Mouse (Mus musculus): ENCODE data around the gene Vwa3b.
"Not testable (repeated sequence)": the region's sequence is repeated elsewhere in the genome, so short reads cannot be mapped to it uniquely, and the experiment has no call there.

The Vwa3b gene

DNA sequence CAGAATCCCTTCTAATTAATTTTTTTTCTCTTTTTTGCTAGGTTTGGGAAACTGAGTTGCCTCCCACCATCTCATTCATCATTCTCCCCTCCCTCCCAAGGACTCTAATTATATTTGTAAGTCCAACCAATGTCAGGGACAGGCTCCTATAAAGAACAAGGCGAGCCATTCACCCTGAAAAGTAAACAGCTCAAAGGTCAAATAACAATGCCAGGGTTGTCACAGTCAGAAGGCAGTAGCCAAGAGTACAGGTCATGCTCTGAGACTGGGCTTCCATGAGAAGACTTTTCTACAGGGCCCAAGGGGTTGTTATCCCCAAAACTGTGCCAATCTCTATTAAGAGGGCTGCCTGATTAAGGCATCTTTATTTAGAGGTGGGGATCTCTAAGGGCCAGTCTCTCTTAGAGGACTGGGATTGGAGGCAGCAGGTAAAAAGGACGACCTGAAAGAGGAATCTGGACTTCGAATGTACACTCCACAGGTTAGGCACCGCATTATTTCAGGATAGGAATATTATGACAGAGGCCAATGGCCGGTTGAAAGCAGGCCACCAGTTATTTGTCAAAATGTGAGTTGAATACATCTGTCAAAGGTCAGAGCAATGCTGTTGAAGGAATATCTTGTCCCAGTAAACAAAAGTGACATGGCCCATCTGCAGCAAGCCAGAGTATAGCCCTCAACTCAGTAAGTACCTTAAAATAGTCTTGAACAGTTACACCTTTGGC lies at the start of gene Vwa3b:
Gene Vwa3b (plus strand): TSS at position 635 of the 725 bp plus-strand sequence.
- no peak for DNase-seq (ENCODE audit: low spot score in 2 of 2)

DNA sequence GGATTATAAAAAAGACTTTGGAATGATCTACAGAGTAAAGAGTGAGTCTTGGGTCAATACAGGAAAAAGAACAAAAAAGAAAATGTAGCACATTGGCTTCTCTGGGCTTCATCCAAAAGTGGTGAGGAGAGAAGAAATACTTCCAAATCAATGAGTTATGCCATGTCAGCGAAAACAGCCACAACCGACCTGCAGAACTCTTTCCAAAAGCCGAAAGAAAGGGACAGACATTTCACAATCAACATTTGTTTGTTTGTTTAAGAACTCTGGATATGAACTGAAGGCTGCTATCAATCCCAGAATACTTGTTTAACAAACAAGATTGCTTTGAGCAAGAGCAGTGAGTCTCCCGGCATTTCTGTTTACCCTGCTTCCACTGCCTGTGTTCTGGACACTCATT lies 49.6 kb upstream of the Vwa3b start:
- no peak for DNase-seq (ENCODE audit: low spot score in 2 of 2)

DNA sequence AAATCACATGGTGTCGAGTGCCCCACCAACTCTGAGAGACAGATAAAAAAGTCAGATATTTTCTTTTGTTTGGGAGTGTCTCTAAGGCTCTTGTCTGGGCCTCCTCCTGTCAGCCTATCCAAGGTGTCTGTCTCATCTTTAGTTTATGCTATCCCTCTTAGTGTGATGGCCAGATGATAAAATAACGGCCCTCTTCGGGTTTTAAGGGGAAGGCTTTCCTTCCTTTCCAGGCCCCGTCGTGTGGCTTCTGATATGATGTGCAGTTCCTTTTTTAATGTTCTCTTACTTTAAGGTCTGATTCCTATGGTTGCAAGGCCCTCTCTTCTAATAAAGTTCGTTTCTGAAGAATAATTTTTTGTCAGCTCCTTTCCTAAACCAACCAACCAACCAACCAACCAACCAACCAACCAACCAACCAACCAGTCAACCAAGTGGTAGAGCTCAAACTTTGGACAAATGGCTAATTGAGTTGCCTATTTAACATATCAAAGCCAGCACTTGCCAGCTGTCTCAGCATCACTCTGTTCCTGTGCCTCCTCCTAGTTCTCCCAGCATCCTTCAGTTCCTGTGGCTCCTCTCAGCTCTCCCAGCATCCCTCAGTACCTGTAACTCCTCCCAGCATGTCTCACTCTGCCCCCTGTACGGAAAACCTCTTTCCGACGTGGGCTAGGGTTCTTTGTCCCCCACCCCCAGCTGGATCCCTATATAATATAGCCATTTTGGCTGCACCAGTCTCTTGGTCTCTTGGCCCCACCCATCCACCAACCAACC lies 44.0 kb upstream of the Vwa3b start:
- DNase-seq (ENCODE audit: low spot score in 2 of 2): no peak

DNA sequence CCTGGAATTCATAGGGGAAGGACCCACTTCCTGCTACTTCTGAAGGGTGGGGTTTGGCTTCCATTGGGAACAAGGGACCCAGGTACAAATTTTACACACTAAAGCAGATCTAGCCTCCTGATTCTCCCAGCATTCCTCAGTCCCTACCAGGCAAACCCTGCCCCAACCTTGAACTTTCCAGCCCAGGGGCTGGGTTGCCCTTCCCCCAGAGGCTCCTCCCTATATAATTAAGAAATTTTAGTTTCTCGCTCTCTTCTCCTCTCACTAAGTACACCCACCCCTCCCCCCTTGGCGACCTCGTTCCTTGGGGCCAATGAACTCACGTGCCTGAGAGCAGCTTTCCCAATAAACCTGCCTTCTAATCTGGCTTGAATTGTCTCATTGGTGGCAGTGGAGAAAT lies 42.6 kb upstream of the Vwa3b start:
- DNase-seq (ENCODE audit: low spot score in 2 of 2): no peak

DNA sequence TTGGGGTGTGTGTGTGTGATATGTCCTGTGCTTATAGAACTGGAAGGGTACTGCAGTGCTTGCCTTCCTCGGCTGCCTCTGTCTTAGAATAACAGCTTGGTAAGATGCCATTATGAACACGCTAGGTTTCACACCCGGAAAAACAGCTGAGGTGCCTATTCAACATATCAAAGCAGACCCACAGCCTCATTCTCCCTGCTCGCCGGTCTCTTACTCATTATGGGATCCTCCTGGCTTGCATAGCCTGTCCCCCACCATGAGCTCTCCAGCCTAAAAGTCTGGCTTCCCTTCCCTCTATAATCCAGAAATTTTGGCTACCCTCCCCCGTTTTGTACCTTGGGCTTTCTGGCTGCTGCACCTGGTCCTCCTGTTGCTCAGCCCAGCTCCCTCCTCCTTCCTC lies 42.0 kb upstream of the Vwa3b start:
- DNase-seq (ENCODE audit: low spot score in 2 of 2): no peak

DNA sequence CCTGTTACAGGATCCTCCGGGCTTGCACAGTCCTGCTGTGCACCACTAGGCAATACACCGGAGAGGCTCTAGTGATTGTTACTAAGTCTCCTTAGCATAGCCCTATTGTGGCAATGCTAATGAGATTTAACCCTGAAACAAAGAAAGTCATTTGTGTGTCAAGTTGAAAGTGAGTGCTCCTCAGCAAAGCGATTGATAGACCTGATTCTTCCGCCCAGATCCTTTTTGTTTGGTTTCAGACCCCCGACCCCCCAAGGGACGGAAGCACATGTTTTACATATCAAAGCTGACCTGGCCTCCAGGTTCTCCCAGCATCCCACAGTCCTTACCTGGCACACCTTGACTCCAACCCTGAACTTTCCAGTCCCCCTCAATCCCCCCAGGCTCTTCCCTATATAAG lies 40.5 kb upstream of the Vwa3b start:
- DNase-seq (ENCODE audit: low spot score in 2 of 2): no peak

DNA sequence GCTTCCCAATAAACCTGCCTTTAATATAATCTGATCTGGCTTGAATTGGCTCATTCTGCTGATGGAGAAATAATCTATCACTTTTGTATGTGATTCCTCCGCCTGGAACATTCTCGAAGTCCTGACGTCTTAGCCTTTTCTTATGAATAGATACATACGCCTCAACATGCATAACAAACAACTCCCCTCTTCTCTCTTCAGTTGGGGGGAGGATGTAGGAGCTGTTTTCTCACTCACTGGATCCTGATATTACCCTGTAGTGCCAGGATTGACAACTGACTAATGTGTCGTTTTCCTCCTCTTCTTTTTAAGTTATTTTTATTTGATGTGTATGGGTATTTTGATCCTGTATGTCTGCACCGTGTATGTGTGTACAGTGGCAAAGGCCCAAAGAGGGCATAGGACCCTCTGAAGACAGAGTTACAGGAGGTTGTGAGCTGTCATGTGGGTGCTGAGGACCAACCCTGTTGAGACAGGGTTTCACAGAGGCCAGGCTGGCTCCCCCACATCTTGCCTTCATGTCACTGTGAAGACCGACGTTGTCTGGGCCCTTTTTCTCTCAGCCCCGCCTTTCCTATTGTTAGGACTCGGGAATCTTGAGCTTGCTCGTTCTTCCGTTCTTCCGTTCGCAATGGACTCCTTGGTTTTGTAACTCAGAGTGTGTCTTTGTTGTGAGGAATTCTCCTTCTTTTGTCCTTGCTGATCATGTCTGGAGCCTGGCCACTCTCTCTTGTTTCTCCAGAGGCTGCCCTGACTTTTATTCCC lies 39.8 kb upstream of the Vwa3b start:
- DNase-seq (ENCODE audit: low spot score in 2 of 2): no peak

DNA sequence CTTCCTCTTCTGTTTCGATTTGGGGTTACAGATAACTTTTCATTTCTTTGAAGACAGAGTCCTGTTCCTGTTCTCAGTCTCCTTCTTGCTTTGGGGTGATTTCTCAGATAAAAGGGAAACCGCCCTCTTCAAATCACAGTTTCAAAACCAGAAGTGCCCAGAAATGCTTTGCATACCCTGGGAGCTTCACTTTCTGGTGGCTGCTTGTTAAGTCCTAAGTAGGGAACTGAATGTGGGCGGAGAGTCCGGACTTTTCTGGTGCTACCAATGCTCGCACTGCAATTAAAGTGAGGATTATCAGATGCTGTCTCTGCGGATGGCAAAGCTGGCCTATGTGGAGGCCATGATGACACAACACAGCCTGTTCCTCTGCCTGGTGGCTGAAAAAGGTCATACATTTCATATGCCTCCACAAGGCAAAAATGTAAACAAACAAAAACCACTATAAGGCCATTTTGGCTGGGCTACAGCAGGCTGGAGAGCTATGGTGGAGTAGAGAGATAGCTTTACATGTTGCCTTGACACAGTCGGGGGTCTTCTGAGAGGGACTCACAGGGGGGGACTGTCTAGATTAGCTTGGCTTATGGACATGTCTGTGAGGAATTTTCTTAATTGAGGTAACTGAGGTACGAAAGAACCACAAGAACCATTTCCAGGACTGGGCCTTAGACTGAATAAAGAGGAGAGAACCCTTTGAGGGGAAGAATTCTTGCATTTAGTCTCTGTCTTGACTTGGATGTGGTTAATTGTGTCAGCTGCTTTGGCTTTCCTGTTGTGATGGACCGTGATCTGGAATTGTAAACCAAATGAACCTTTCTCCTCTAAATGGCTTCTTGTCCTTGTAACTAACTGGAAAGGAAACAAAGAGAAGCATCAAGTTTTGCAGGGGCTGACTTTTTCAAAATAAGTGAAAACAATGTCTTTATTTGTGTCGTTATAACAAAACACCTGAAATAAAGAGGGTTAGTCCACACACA lies 38.9 kb upstream of the Vwa3b start:
- DNase-seq (ENCODE audit: low spot score in 2 of 2): no peak

DNA sequence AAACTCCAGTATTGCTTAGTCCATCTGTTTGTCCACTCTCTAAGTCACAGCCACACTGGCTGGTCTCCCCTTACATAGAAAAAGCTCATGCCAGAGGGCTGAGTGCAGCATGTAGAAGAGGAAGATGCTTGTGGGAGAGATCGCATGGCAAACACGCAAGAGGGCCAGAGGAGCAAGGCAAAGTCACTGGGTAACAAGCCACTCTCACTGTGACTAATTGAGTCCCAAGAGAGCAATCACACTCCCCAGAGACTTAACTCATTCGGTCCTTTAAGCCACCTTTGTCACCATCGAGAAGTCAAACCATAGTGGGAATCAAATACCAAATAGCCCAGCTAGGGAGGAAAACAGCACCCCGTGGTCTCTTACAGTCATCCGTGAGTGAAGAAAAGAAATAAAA lies 38.2 kb upstream of the Vwa3b start:
- DNase-seq (ENCODE audit: low spot score in 2 of 2): no peak

DNA sequence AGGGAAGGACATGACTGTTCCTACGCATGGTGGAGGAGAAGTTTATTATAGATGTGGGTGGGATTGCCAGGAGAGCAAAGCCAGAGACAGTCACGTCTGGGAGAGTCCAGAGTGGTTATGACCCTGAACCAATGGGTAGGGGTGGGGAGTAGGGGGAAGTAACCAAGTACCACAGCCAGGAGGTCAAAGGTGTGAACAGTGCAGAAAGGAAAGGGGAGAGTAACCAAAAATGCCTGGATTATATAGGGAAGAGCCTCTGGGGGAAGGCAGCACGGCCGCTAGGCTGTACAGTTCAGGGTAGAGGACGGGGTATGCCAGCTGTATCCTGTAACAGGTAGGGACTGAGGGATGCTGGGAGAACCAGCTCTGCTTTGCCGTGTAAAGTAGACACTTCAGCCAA lies 37.8 kb upstream of the Vwa3b start:
- no peak for DNase-seq (ENCODE audit: low spot score in 2 of 2)

DNA sequence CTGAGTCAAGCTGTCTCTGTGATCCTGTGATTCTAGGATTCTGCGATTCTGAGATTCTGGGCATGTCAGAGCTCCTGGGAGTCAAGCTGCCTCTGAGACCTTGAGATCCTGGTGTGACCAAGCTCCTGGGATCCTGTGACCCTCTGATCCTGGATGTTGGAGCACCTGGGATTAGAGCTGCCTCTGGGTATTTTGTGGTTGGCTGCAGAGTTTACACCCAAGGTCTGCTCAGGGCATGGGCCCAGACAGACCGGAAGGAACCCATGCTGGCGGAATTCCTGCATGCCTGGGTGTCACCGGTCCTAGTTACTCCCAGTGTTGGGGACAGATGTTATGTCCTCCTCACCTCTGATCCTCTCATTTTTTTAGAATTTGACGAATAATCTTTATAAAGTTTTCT lies 32.1 kb upstream of the Vwa3b start:
- no peak for DNase-seq (ENCODE audit: low spot score in 2 of 2)

DNA sequence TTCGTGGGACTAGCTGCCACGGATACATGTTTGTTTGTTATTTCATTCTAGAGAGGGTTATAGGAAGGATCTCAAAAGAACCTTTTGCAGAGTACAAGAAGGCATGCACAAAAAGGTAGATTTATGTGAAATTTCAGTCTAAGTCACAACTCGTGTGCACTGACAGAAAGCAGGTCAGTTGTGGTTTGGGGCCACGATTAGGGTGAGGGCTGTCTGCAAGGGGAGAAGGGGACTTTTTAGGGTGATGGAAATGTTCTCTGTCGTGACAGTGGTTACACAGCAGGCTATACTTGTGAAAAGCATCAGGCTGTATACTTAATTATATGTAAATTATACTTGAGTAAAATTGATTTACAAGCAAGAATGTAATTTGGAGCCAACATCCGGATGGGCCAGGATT lies 30.6 kb upstream of the Vwa3b start:
- no peak for DNase-seq (ENCODE audit: low spot score in 2 of 2)

DNA sequence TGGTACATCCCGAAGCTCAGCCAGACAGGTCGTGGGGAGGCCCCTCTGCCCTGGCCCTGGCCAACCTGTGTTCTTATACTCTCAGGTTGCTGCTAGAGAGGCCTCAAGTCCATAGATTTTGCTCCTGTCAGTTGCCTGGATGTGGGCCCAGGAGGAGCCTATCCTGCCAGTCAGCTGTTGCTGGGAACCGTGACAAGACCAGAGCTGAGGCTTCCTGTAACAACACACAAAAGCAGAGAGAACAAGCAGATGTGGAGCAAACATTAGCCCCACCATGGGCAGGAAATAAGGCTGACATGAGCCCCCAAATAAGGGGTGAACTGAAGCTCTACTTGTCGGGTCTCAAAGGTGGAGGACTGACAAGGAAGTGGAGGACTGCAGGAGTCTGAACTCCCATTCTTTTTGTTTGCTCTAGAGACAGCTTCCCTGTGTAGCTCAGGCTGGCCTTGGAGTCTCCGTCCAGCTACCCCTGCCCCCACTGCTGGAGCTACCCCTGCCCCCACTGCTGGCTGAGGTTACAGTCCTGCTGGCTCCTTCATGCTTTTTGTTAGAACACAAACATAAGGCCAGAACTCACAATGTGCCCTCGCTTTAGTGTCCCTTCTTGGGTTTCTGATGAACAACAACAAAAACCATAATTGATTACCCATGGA lies 29.7 kb upstream of the Vwa3b start:
- DNase-seq (ENCODE audit: low spot score in 2 of 2): peak in 1 of 2 experiments; percentile 11

DNA sequence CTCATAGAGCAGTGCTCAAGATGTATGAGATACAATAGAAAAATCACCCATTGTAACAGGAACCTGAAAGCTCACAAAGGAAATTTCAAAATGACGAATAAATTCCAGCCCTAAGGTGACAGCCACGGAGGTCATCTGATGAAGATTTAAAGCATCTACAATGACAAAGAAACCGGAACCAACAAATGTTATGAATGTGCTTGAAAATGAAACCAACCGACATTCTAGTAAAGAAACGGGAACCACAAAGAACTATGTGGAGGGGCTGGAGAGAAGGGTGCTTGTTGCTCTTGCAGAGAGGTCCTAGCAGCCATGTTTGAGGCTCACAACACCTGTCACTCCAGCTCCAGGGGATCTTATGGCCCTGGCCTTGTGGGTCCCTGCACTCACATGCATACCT lies 26.1 kb upstream of the Vwa3b start:
- no peak for DNase-seq (ENCODE audit: low spot score in 2 of 2)

DNA sequence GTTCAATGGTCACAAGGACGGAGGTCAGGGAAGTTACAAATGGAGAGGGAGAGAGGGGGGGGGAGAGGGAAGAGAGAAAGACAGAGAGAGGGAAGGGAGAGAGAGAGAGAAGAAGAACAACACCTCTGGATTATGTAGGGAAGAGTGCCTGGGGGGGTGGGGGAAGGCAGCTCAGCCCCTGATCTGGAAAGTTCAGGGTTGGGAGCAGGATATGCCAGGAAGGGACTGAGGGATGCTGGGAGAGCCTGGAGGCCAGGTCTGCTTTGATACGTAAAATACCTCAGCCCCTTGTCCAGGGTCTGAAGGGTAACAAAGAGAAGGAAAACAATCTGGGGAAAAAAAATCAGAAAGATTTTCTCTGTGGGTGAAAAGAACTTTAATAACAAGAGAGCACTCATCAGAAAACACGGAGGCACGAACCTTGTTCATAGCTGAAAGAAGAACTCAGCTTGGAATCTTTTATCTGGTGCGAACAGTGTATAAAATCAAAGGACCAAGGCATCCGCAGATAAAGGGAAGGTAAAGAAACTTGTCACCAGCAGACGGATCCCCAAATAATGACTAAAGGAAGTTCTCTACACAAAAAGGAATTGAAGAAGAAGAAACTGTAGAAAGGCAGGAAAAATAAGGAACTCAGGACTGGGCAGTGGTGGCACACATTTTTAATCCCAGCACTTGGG lies 24.6 kb upstream of the Vwa3b start:
- no peak for DNase-seq (ENCODE audit: low spot score in 2 of 2)

DNA sequence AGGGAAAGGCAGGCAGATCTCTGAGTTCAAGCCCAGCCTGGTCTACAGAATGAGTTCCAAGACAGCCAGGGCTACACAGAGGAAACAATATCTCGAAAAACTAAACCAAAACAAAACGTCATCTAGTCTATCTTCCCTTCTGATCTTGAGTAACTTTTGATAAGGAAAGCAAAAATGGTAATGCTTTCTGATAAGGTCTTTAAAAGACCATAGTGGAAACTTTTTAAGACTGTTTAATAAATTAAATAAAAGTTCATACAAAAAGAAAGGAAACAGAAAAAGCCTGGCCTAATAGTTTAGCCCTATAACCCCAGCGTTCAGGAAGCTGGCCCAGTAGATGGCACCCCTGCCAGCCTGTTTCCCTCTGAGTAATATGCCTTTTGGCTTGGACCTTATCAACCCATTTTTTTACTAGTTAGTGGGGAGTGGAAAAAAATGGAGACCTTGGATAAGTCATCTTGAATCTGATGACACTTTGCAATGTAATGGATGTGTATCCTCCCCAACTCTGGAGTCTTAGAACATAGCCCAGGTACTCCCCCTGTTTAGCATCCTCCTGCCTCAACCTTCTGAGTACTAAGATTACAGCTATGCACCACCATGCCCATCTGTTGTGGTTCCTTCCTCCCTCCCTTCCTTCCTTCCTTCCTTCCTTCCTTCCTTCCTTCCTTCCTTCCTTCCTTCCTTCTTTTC lies 23.9 kb upstream of the Vwa3b start:
- no peak for DNase-seq (ENCODE audit: low spot score in 2 of 2)

DNA sequence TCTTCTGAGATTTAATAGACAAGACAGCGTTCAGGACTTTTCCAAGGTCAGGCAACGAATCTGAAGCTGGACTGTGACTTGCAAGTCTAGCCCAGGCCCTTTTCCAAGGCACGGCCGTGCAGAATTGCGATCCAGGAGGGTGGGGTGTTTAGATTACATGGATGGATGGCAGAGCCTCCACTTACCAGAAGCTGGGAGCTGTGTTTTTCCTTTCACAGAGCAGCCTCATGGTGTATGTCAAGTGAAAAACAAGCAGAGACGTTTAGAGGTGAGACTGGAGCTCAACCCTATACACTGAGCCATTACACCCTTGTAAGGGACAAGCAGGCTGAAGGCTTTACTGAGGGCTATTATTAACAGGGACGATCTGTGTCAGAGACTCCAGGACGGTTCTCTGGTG lies 21.9 kb upstream of the Vwa3b start:
- no peak for DNase-seq (ENCODE audit: low spot score in 2 of 2)

DNA sequence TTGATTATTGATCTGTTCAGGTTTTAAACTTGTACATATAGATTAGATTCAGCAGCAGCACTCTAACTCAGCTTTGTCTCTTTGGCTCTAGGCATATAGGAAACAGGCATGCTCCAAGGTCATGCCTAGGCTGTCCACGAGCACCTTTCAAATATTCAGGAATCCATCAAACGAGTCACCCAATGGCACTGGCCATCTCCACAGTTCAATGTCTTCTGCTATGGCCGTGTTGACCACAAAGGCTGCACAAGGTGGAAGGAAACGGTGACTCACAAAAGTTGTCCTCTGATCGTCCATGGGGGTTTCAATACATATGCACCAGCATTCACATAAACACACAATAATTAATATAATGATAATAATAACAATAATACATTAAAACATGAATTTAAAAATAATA lies 21.4 kb upstream of the Vwa3b start:
- DNase-seq (ENCODE audit: low spot score in 2 of 2): no peak

DNA sequence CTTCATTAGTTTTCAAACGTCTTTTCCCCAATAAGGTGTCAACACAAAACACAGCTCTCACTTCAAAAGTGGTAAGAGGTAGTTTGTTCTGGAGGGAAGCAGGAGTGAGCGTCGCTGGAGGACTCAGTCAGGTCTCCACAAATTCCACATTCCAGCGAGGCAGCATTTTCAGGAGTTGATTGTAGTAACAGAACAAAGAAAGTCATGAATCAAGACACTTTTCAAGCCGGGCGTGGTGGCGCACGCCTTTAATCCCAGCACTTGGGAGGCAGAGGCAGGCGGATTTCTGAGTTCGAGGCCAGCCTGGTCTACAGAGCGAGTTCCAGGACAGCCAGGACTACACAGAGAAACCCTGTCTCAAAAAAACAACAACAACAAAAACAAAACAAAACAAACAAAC lies 19.9 kb upstream of the Vwa3b start:
- DNase-seq (ENCODE audit: low spot score in 2 of 2): not testable (repeated sequence)

DNA sequence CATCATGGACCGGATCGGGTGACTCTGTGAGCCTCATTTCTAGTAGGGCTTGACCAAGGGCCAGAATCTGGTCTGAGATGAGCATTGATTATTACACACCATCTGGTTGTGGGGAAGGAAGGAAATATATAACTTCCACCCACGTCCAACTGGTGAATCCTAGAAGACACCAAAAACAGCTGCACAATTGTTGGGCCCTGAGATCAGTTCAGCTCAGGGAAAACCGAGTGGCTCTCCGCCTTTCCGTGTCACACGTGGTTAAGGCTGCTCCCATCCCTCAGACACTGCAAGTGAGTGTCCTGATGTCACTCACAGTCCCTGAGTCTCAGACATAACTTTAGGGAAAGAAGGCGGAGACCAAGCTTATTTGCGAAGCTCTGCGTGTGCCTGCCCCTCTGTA lies 16.5 kb upstream of the Vwa3b start:
- DNase-seq (ENCODE audit: low spot score in 2 of 2): no peak

Measured in frontal cortex, postnatal 10 days (tissue).